Mouse (Mus musculus): ENCODE results near the gene Ctdsp2.

GRCm38 (mm10) chr10:127000529-127000928 is 22.0 kb downstream of the Ctdsp2 start, which contains the start of gene Avil:
- TF ChIP-seq GATA1 (IDR thresholded peaks at IDR 0.05; ENCODE audit: low read length) = no peak
- TF ChIP-seq TAL1 (IDR thresholded peaks at IDR 0.05; ENCODE audit: low read length) = no peak

Data from erythroblast, embryonic 14.5 days (primary cell).